Mouse (Mus musculus) liver, postnatal 0 days (tissue): Measurements from ENCODE around the gene Kcng4.

Experiments used
- CTCF ChIP-seq: sonication (generic); IDR thresholded peaks from 2 replicates; pipeline ENCODE4 v1.5.1; 2016; ENCODE audit warnings: antibody characterized with exemption, low read depth
- EP300 ChIP-seq: IDR thresholded peaks from 2 replicates; pipeline ENCODE4 v1.6.1; 2016; ENCODE audit warnings: antibody characterized with exemption, low read depth, mild to moderate bottlenecking

DNA sequence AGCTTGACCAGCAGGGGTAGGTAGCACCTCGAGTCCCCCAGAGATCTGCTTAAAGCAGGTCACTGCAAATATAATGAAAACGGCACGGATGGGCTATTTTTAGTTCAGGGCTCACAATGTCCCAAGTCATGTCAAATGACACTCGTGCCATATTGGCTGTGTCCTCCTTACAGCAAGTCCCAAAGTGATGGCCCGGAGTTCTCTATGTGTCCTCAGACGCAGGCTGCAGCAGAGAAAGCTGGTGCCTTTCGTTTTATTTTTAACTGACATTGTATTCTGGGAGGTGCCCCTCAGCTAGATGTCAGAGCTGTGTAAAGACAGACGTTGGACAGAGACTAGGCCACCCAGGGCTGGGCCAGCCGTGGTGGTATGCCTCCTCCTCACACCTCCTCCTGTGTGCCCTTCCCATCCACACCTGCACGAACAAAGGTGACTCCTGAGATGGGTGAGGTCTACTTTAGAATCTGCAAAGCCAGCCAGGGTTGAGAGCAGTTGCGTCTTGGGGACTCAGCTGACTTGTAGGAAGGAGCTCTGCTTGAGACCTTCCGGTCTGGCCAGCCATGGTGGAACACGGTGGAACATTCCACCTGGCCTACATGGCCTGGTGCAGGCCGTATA is 14.5 kb downstream of the Kcng4 start:
- no peak for TF ChIP-seq CTCF
- no peak for TF ChIP-seq EP300
